Mouse (Mus musculus) olfactory bulb, adult 2 months (tissue): ENCODE measurements around the gene Msantd2.

Experiments used
- CTCF ChIP-seq: fragments of 200-500 bp; IDR thresholded peaks from 2 replicates; pipeline ENCODE4 v1.5.1; 2012; ENCODE audit warnings: low read depth, mild to moderate bottlenecking, low read length, moderate library complexity; ENCODE audit not compliant: insufficient read depth
- POLR2A ChIP-seq: fragments of 200-500 bp; IDR thresholded peaks from 2 replicates; pipeline ENCODE4 v1.6.1; 2012; ENCODE audit warnings: mild to moderate bottlenecking, low read depth, low read length, moderate library complexity; ENCODE audit not compliant: insufficient read depth

GRCm38 (mm10) chr9:37460043-37460960, 28.8 kb upstream of the Msantd2 start:
- no peak for TF ChIP-seq CTCF
- TF ChIP-seq POLR2A = peak; percentile 39; the same call in 1 of the 2 replicates
